Mouse (Mus musculus) liver, embryonic 16.5 days (tissue): ENCODE results near the gene Sapcd1. TPM values are rescaled to one million over a fixed set of nuclear protein-coding genes. Genes with fewer than 3 reads are reported as not detected.

ENCODE experiments used
- ATAC-seq: fragments of 200-750 bp; cut with Nextera tagmentation; 2 replicates; pipeline ENCODE4 v1.8.0; 2017; ENCODE audit warnings: low read depth, mild to moderate bottlenecking, moderate number of reproducible peaks, moderate library complexity
- H3K27ac ChIP-seq: fragments of 300-500 bp; sonication (generic); 2 replicates; pipeline ENCODE4 v1.5.1; 2014; ENCODE audit warnings: mild to moderate bottlenecking, low read length
- H3K27me3 ChIP-seq: fragments of 300-500 bp; sonication (generic); 2 replicates; pipeline ENCODE4 v1.6.1; 2014; ENCODE audit warnings: low read depth, low read length, mixed read lengths; ENCODE audit not compliant: control insufficient read depth, insufficient read depth
- H3K36me3 ChIP-seq: fragments of 300-500 bp; sonication (generic); 2 replicates; pipeline ENCODE4 v1.6.1; 2014; ENCODE audit warnings: mild to moderate bottlenecking; ENCODE audit not compliant: control insufficient read depth, insufficient read depth
- H3K4me1 ChIP-seq: fragments of 300-500 bp; sonication (generic); 2 replicates; pipeline ENCODE4 v1.6.1; 2014; ENCODE audit warnings: low read depth, low read length, mixed read lengths; ENCODE audit not compliant: control insufficient read depth
- H3K4me2 ChIP-seq: fragments of 300-500 bp; sonication (generic); 2 replicates; pipeline ENCODE4 v1.6.1; 2014; ENCODE audit warnings: low read depth, low read length, mixed read lengths
- H3K4me3 ChIP-seq: fragments of 300-500 bp; sonication (generic); 2 replicates; pipeline ENCODE4 v1.5.1; 2014; ENCODE audit warnings: low read depth, mild to moderate bottlenecking, low read length
- H3K9ac ChIP-seq: fragments of 300-500 bp; sonication (generic); 2 replicates; pipeline ENCODE4 v1.6.1; 2014; ENCODE audit warnings: low read depth, low read length
- H3K9me3 ChIP-seq: fragments of 300-500 bp; sonication (generic); replicated peaks from 2 replicates; pipeline ENCODE4 v1.6.1; 2016; ENCODE audit warnings: low read length; ENCODE audit not compliant: control insufficient read depth
- WGBS: fragments of 180-500 bp; shearing (Covaris S2); extraction: QIAGEN DNeasy Blood & Tissue Kit; methylation state at CpG from one replicate; pipeline ENCODE4 v1.1.7; 2014; ENCODE audit not compliant: insufficient replicate concordance; 5-methylcytosine and 5-hydroxymethylcytosine counted together
- polyA plus RNA-seq: library from polyadenylated mRNA; unstranded; fragments of >200 nt; fragmentation: Nextera tagmentation; extraction: Ambion mirVana; gene quantifications from 2 replicates; pipeline ENCODE4 v1.2.1, GENCODE M21; 2015

The Sapcd1 gene
- polyA plus RNA-seq, 1 experiment from 2014 or later: 2.6 TPM

GRCm38 (mm10) chr17:35048149-35048931, 20.5 kb upstream of the Sapcd1 start:
- H3K9me3 ChIP-seq: no peaks in the 10 kb centered on the region
- H3K4me3 ChIP-seq: peak overlapping the region; percentile 33

GRCm38 (mm10) chr17:35047688-35048087, 19.9 kb upstream of the Sapcd1 start:
- Histone ChIP-seq H3K9ac (peak overlapping the region; percentile 51), H3K4me2 (peak overlapping the region; percentile 99), H3K27ac (peak overlapping the region; percentile 92), H3K4me3 (peak overlapping the region; percentile 33), H3K27me3 (no peaks in the 10 kb centered on the region), H3K4me1 (peaks cover 76% of the 10 kb centered on the region), H3K36me3 (peaks cover 5% of the 10 kb centered on the region), H3K9me3 (no peaks in the 10 kb centered on the region)
- peak; percentile 7; the same call in 1 of the 2 replicates for ATAC-seq
- WGBS: 9% methylated on average over 1 of the region's 1 CpGs

More at GRCm38 (mm10) chr17:35048149-35048931, 20.5 kb upstream of the Sapcd1 start:
- WGBS: 6% methylated on average over 11 of the region's 11 CpGs
- H3K9ac ChIP-seq: peak overlapping the region; percentile 51
- H3K4me2 ChIP-seq: peak overlapping the region; percentile 99
- H3K4me1 ChIP-seq: peaks cover 79% of the 10 kb centered on the region
- ATAC-seq: no peak
- peak overlapping the region; percentile 92 for H3K27ac ChIP-seq
- H3K27me3 ChIP-seq: no peaks in the 10 kb centered on the region
- peaks cover 12% of the 10 kb centered on the region for H3K36me3 ChIP-seq

GRCm38 (mm10) chr17:35046681-35047455, 19.1 kb upstream of the Sapcd1 start, which contains the start of gene Msh5:
Gene Msh5 (minus strand): TSS chr17:35046745.
- peak within 1 kb of the TSS; percentile 93 for H3K27ac ChIP-seq
- no peaks in the 10 kb centered on the region for H3K36me3 ChIP-seq
- no peaks in the 10 kb centered on the region for H3K27me3 ChIP-seq
- H3K4me2 ChIP-seq: peak within 1 kb of the TSS; percentile 99
- WGBS: 1% methylated on average over 33 of the region's 33 CpGs
- peak within 1 kb of the TSS; percentile 76 for H3K4me3 ChIP-seq
- no peaks in the 10 kb centered on the region for H3K9me3 ChIP-seq
- peak within 1 kb of the TSS; percentile 93 for H3K9ac ChIP-seq
- peaks cover 69% of the 10 kb centered on the region for H3K4me1 ChIP-seq
- ATAC-seq: peak; percentile 89

- H3K4me3 ChIP-seq: peak overlapping the region; percentile 76
- no peak for ATAC-seq
- no peaks in the 10 kb centered on the region for H3K27me3 ChIP-seq
- peak overlapping the region; percentile 93 for H3K9ac ChIP-seq
- peak overlapping the region; percentile 93 for H3K27ac ChIP-seq
- H3K4me2 ChIP-seq: peak overlapping the region; percentile 99
- no peaks in the 10 kb centered on the region for H3K9me3 ChIP-seq
- WGBS: 2% methylated on average over 48 of the region's 48 CpGs
- H3K4me1 ChIP-seq: peaks cover 65% of the 10 kb centered on the region
- H3K36me3 ChIP-seq: no peaks in the 10 kb centered on the region
Observed at GRCm38 (mm10) chr17:35045807-35046680, 18.2 kb upstream of the Sapcd1 start.

GRCm38 (mm10) chr17:35044904-35045806, 17.3 kb upstream of the Sapcd1 start:
- Histone ChIP-seq H3K9ac (peak overlapping the region; percentile 93), H3K27ac (peak overlapping the region; percentile 93), H3K4me3 (peak overlapping the region; percentile 76), H3K4me2 (peak overlapping the region; percentile 99), H3K27me3 (no peaks in the 10 kb centered on the region), H3K9me3 (no peaks in the 10 kb centered on the region), H3K4me1 (peaks cover 65% of the 10 kb centered on the region), H3K36me3 (no peaks in the 10 kb centered on the region)
- peak; percentile 16; the same call in 1 of the 2 replicates for ATAC-seq
- 28% methylated on average over 7 of the region's 7 CpGs for WGBS

GRCm38 (mm10) chr17:35043794-35044193, 16.0 kb upstream of the Sapcd1 start:
- Histone ChIP-seq H3K9ac (no peak overlapping the region), H3K36me3 (no peaks in the 10 kb centered on the region), H3K4me2 (no peak overlapping the region), H3K4me3 (no peak overlapping the region), H3K9me3 (no peaks in the 10 kb centered on the region), H3K4me1 (peaks cover 52% of the 10 kb centered on the region), H3K27me3 (no peaks in the 10 kb centered on the region), H3K27ac (peak overlapping the region; percentile 29; the same call in 1 of the 2 replicates)
- ATAC-seq: no peak
- 69% methylated on average over 4 of the region's 4 CpGs for WGBS

- ATAC-seq: no peak
- H3K27me3 ChIP-seq: no peaks in the 10 kb centered on the region
- H3K4me1 ChIP-seq: peaks cover 10% of the 10 kb centered on the region
- H3K36me3 ChIP-seq: no peaks in the 10 kb centered on the region
- no peak overlapping the region for H3K27ac ChIP-seq
- no peak overlapping the region for H3K4me3 ChIP-seq
- H3K9me3 ChIP-seq: no peaks in the 10 kb centered on the region
- 75% methylated on average over 11 of the region's 11 CpGs for WGBS
- no peak overlapping the region for H3K9ac ChIP-seq
- no peak overlapping the region for H3K4me2 ChIP-seq
Observed at GRCm38 (mm10) chr17:35039121-35039873, 11.5 kb upstream of the Sapcd1 start.
